Mouse (Mus musculus): ENCODE measurements around the gene Asap2.

DNA sequence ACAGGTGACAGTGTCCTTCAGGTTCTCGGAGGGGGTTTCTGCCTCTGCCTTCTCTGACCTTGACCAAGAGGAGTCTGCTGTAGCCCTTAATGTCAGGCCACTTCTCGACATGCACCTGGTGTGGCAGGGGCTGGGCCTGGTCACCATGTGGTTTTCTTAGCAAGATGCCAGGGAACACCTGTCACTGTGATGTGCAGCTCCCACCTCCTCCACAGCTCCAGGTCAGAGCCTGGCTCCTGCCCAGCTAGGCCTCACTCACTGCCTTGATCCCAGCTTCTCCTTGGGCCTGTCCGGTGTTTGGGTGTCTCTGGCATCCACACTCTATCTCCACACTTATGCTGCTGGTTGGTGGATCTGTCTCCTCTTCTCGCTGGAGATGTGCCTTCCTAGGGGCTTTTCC is 142.8 kb downstream of the Asap2 start:
- TF ChIP-seq EP300 (optimal IDR thresholded peaks at IDR 0.05) (no peak), CTCF (IDR thresholded peaks at IDR 0.05; ENCODE audit: low read depth) (no peak)

Measured in stomach, postnatal 0 days (tissue).